Mouse (Mus musculus) megakaryocyte, embryonic 14.5 days (primary cell): Measurements from ENCODE around the gene Itih5.

Experiments
- FLI1 ChIP-seq: IDR thresholded peaks from 2 replicates; pipeline ENCODE4 v1.6.1; 2012; ENCODE audit warnings: low read length, inconsistent platforms, mixed read lengths
- GATA1 ChIP-seq: IDR thresholded peaks from 3 replicates; pipeline ENCODE4 v1.6.1; 2012; ENCODE audit warnings: mixed read lengths, low read length, inconsistent platforms, borderline replicate concordance

DNA sequence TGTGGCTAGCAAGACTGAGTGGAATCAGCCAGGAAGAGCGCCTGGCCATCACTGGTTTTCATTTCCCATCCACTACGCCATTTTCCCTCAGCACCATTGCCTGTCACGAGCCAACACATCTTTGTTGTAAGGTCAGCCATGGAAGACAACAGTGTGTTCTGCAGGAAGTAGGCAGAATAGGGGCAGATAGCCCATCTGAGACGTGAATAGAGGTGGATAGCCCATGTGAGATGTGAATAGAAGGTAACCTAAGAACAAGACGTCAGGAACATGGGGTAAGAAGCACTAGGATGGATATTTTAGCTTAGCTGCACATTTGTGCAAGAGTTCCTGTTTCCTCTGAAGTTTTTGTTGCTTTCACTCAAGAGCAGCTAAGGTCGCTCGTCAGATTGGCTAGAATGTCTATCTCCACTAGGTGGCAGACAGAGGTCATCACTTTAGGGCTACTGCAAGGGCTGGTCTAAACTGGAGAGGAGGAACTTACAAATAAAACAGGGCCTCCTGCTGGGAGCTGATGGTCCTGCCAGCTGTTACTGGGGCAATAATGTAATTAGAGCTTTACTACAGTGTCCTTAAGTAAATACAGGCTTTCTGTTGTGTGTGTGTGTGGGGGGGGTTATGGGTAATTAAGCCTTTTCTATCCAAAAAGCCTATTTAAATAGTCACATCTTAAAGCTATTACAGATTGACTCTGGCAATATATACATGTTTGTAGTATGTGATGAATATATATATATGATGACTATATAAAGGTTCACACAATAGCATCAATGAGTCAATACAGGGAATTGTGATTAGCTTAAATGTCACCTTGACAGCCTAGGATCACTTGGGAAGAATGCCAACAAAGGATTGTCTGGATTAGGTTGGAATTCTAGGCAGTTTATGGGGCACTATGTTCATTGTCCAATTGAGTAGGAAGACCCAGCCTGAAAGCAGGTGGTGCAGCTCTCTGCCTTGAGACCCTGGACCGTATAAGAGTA lies 10.6 kb upstream of the Itih5 start:
- TF ChIP-seq GATA1: no peak
- TF ChIP-seq FLI1: no peak
